Mouse (Mus musculus) cerebellum, postnatal 10 days (tissue): ENCODE data around the gene Gpc4.

ENCODE experiments used
- DNase-seq, 2 experiments: peaks; one replicate each; pipeline ENCODE4 v3.0.0; 2021; ENCODE audit warnings: mixed read lengths in 2 of 2

The Gpc4 gene

DNA sequence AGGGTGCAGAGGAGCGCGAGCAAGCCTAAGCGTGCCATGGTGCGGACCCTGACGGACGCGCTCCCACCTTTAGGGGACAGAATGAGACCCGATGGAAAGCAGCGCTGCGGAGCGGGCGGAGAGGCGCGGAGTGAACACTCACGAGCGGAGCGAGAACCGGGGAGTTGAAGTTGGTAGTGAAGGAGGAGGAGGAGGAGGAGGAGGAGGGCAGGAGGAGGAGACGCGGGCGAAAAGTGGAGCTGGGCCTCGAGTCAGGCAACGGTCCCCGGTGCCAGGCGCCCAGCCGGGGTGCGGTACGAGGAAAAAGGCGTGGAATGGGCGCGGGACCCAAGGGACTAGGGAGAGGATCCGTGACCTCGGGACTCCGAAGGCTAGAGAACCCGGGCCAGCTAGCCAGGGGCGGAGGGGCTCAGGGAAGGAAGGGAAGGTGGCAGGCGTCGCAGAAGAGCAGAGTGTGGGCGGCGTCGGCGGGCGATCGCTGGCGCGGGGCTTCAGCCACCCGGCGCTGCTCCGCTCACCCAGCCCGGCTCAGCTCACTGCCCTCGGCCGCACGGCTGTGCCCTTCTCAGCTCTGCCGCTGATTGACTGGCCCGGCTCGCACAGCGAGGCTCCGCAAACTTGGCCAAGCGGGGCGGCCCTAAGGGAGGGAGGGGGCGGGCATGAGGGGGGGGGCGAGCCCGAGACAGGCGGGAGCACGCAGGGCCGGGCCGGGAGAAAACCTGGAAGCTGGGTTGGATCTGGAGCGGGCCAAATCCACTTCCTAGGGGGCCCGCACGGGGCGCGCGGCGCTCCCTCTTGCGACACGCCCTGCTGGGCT is at the start of gene Gpc4:
TSS of gene Gpc4 (minus strand) at position 515 of the 817 bp plus-strand sequence.
- DNase-seq: peak; percentile 72 to 79

DNA sequence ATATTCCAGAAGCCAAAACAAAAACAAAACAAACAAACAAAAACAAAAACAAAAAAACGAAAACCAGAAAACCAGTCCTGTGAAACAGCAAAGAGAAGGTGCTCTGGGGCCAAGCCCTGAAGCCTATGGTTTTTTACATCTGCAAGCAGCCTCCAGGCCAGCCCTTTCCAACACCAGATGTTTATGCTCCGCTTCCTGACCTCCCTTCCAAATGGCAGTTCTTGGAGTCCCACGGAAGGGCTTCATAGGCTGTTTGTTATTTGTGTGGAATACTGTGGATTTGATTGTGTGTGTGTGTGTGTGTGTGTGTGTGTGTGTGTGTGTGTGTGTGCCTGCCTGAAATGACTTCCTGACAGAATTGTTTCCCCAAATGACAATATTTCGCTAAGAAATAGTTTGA is 47.8 kb upstream of the Gpc4 start:
- DNase-seq: no peak

DNA sequence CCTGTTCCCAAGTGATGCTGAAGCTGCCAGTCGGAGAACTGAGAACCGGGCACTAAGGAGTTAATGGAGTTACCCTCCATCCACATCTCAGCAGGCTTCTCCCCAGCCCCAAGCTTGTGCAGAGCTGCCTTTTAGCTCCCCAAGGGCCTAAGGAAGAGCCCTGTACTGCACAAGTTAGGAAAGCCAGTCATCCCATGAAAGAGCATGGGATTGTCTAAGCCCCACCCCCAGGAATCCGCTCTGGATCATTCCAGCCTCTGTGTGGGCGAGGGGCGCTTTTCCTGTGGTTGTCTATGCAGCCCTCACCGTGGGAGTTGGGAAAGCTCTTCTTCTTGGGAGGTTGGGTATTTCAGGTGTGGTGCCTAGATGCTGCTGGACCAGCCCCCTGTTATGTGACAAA is 34.8 kb upstream of the Gpc4 start:
- no peak for DNase-seq

DNA sequence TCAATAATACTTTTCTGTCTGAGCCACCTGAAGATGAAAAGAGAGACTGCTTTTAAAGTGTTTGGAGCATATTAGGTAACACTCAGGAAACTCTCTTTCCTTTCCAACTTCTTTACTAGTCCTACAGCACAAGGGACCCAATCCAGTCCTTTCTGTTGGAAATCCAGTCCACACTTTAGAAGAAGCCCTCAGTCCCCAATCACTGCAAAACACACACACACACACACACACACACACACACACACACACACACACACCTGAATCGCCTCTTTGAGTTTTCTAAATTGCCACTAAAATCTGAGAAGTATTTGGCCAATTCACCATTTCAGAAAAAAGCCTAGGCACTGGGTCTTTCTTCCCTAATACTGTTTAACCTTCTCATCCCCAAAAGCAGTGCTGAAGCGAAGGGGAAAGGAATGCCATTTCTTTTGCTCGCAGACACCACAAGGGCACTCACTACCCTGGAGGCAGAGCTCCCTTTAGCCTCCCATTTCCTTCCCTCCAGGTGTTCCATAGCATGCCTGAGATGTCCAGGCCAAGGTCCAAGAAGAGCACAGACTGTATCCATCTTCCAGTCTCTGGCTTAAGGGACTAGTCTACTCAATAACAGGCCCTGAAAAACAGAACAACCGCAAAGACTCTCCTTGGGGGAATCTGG is 28.4 kb upstream of the Gpc4 start:
- peak; percentile 30 to 41 for DNase-seq

DNA sequence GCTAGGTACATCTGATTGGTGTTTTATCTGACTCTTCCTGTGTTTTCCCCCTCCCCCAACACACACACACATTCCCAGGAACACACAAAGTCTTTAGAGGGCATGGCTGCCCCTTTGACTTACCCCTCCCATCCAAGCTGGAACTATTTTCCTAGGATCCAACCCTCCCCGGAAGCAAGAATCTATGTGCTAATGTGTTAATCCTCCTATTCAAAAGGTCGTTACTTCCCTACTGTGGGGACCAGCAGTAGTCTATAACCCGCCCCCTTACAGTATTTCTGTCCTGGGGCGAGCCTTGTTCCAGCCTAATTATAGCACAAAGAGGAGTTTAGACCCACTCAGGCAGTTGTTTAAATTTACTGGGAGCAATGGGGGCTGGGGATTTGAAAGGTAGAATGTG is 24.0 kb upstream of the Gpc4 start:
- no peak for DNase-seq

DNA sequence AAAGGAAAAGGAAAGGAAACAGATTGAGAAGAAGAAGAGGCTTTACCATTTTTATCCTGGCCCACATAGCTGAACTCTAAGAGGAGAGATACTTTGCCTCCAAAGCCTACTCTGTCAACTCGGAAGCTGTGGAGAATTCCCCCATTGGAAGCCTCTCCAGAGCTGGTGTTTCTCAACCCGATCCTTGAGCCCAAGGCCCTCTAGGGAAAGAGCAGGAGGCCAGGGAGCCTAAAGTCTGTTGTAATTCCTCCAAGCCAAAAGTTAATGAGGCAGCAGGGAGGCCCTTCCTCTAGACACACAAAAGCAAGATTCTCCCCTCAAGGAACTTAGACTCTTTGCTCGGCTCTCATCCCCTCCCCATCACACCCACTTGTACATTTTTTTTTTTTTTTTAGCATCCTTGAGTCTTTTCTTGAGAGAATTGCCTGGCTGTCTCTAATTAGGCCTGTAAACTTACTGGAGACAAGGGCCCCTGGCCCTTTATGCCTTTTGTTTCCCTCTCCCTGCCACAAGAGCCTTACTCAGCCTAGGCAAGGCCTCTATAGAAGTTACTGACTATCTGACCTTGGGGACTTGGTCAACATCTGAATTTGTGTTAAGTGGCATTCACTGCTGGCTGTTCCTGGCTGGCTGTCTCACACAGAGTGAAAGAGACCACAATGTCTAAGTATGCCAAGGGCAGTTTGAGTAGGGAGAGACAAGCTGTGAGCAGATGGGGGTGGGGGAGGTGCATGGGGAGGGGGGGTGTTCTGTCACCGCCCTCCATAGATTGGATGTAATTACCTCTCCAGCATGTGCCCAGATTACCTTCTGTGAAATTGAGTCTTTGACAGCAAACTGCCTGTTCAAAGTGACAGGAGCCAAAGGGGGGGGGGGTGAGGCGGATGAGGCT is 18.7 kb upstream of the Gpc4 start:
- peak; percentile 49 to 56 for DNase-seq

DNA sequence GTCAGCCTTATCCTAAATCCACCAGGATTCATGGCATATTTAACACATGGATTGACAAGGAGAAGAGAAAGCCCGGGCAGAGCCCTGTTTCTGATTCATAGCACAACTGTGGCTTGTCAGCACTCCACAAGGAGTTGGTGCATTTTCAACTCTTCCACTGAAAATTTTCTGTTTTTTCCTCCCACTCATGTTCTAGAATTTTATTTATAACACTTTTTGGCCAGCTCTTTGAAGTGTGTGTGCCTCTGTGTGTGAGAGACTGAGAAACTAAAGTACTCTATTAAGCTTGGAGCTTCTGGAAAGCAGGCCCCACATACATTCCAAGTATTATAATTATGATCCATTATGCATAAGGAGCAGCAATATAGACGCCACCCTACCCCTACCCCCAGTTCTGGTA is 16.3 kb upstream of the Gpc4 start:
- DNase-seq: no peak

DNA sequence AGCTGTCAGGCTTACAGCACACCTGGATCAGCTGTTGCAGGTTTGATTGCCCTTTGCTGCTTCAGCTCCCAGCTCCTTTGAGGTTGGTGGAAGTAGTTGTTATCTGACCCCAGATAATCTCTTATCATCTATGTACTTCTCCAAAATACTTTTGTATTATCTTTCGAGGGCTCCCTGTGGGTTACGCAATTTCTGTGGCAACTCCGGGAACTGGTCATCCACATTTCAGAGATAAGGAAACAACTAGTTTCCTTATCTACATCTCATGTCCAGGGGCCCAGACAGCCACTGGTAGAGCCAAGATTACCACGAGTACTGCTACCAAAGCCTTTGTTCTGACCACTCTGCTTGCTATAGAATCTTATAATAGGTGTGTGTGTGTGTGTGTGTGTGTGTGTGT is 12.0 kb upstream of the Gpc4 start:
- DNase-seq: no peak

DNA sequence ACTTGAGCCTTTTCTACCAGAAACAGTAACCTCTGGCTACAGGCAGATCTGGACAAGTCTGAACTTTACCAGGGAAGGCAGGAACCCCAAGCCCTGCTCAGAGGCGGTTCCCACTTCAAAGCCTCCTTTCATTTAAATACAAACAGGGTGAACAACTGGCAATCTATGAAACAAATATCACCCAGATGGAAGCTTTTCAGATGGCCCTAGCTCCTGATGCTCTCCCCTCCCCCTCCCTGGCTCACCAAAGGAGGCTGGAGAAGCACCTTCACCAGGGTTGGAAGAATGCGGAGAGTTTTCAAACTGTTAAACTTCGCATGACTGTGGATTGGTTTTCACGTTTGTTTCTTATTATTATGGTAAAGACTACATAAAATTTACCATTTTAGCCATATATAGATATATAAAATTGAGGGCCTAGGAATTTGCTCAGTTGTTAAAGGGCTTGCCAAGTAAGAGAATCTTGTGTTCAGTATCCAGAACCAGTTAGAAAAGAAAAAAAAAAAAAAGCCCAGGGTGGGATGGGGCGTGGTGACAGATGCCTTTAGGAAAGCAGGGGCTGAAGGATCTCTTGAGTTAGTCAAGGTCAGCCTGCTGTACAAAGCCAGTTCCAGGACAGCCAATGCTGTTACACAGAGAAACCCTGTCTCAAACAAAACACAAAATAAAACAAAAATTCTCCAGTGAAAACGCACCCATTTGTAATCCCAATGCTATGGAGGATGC is 2.6 kb upstream of the Gpc4 start:
- peak in 1 of 2 experiments; percentile 10 for DNase-seq

DNA sequence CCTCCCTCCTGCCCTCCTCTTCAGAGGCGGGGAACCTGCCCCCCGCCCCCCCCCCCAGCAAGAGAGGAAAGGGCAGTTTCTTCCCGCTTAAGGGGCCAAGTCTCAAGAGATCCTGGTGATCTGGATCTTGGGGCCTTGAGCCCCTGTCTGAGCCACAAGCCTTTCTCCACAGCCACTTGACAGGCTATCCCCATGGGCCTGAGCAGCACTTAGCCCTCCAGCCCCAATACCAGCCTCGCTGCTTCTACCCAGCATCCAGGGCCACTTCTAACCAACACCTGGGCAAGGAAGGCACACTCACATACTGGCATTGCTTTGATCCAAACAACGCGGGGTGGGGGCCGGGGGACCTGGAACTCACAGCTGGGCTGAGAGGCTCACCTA is 495 bp upstream of the Gpc4 start:
- DNase-seq: no peak

DNA sequence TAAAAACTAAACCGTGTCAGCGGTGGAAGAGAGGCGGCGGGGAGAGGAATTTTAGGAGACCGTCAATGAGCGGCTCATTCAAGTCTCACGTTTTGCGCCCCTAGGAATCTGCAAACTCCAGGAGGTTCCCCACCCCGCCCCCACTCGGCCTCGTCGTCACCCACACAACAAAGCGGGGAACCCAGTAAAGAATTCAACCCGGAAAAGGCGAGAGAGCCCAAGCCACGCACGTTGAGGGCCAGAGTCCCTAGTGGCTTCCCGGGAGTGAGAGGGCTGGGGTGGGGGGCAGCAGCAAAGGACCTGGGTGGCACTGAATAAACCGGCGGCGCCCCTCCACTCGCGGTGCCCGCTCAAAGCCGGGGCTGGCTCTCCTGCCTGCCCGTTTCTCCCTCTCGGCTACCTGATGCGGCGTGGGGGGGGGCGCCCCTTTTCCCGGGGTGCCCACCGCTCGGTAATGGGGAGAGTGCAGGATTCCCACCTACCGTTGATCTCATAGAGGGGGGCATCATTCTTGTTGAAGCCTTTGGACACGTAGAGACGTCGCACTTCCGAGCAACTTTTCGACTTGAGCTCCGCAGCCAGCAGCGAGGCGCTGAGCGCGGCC is 816 bp downstream of the Gpc4 start:
- peak; percentile 21 to 36 for DNase-seq

DNA sequence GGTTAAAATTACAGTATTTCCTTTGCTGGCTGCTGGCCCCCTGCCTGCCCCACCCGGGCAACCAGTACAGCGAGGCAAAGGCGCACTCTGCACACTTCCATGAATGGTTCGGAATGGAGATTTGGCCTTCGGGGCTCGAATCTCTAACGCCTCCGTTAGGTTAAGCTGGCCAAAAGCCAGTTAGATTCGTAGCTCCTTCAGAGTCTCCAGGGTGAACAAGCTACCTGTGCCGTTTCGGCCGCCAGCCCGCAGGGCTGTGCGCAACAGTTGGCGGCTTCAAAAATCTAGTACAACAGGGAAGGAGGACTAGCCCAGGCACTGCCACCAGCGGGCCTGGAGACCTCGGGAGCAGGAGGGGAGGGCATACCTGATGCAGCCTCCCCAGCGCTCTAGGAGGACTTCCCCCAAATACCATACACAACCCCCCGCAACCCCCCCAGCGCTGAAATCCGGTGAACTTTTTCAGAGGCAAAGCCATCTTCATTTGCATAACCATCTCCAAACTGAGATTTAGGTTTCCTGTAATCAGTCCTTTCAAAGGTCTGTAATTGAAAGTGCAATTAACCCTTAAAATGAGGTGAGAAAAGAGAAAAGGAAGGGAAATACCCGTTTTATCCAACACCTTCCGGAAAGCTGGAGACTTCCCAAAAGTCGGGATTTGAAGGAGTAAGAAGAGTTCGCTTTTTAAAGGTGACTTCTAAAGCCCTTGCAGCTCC is 1.5 kb downstream of the Gpc4 start:
- peak; percentile 17 to 24 for DNase-seq

DNA sequence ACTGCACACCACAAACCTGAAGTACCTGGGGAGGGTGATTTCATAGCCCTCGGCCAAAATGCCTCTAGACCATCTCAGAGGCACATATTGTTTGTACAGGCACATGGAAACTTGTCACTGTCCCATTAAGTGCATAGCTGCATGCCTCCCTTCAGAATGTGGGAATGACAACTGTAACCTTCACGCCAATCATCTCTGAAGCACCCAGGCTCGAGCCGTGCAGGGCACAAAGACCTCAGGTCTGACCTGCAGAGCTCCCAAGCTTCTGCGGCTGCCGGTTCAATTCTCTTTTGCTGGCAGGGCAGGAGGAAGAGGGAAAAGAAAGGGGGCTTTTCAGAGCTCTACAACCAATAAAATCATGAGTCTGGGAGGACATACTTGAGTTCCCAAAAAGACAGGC is 2.3 kb downstream of the Gpc4 start:
- no peak for DNase-seq

DNA sequence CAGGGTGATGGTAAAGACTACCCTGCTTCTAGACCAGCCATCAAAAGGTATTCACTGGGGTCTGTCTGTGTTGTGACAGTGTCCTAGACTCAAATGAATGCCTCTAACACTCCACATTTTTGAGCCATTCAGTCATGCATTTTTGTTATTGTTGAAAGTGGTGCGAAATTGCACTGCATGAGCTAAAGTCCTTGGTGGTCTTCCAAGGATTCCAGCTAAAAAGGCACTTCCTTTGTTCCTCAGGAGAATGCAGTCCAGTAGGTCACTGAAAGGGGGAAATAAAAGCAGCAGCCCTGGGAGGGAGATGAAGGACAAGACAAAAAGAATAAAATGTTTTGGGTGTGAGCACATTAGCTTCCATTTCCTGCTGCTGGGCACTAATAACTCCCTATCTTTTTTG is 2.8 kb downstream of the Gpc4 start:
- DNase-seq: no peak

DNA sequence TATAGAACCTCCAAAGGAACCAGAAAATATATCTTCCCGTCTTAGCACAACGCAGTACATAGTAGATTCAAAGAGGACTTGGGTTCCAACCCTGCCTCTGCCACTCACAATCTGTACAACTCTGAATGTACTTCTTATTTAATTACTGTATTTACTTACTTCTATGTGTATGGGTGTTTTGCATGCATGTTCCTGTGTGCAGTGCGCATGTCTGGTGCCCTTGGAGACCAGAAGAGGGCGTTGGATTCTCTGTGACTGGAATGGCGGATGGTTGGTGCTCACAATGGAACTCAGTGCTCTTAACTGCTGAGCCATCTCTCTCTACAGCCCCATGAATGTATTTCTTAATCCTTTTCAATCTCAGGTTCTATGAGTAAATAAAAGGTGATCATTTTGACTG is 5.4 kb downstream of the Gpc4 start:
- DNase-seq: no peak

DNA sequence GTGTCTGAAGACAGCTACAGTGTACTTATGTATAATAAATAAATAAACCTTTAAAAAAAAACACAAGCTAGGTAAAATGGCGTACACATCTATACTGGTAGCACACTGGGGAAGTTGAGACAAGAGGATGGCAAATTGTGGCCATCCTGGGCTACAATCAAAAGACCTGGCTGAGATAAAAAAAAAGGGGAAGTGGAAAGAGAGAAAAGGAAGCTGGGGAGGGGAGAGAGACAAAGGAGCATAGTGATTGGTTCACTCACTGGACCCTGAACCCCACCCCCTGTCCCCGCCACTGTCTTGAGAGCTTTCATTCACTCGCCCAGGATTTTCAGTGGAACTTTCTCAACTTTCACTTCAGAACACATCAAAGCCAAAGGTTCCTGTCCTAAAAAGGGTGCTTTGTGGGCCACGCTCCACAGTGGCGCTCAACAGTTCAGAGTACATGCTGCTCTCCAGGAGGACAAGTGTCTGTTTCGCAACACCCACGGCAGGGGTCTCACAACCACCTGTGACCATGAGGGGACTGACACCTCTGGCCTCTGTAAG is 9.6 kb downstream of the Gpc4 start:
- DNase-seq: no peak

DNA sequence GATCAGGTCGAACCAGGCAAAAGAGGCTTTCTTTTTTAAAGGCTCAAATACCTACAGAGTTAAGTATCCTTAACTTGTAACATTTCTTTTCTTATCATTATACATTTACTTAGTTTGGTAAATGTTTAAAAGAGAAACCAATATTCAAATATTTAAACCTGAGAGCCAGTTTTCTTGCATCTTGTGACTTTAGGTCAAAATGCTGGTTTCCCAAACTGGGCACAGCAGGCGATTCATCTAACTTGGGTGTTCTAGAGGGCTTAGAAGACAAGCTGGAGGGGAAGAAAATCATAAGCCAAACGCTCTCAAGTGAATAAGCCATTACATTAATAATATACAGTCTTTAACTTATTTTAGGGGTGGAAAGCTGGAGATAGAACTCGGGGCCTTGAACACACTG is 10.2 kb downstream of the Gpc4 start:
- no peak for DNase-seq

DNA sequence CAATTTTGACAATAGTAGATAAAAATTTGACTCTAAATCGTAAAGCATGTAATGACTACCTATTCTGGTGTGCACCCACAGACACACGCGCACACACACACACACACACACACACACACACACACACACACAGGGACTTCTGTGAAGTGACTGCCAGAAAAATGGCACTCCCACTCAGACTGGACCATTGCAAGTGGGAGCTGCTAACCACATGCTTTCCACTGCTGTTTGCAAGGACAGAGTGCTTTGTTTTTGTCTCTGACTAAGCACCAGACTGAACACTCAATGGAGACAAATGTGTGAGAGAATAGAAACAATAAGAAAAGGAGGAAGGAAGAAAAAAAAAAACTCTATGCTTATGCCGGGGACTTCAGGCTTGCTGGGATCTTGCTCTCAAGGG is 11.6 kb downstream of the Gpc4 start:
- no peak for DNase-seq

DNA sequence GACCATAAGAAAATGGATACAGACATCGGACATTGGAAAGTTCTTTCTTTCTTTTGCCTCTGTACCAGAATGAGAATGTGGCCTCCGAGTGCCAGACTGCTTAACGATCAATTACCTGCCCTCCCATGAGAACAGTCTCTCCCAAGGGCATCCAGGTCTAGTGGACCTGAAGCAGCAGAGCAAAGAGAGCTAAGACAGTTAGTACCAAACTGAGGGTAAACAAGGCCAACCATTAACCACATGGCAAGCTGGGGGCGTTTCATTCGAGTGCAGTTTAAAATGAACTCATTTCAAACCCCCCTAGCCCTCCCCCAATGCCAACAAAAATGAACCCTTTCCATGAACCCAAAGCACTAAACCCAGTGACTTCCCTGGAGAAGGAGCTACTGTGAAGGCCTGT is 12.1 kb downstream of the Gpc4 start:
- DNase-seq: no peak

DNA sequence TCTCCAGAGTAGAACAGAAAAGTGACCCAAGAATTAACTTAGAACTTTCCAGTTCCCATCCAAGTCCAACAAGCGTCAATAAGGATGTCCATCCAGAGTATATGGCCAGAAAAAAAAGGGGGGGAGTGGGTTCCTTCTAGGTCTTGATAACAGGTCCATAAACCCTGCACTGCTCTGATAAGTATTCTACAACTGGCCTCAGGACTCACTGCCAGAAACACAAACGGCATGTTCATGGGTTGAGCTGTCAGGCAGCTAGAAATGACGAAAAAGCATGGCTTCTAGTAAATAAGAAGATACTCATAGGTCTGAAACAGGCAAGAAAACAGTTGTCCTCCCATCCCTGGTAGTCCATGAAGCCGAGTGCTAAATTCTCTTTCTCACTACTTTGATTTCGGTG is 13.5 kb downstream of the Gpc4 start:
- DNase-seq: no peak

DNA sequence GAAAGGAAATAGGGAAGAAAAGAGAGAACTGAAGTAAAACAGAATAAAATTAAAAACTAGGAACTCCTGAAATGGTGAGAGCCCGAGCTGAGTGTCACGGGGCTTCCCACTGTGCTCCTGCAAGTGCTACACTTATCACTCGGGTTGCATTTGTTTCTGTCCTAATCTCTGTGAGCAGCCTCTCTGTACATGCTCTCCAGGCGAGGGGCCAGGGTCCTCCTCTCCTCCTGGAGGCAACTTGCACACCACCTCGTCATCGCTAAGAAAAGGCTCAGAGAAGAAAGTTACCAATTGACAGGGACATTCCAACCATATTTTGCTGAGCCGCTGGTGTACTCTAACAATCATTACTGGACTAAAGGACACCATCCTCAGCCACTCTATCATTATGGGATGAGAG is 14.0 kb downstream of the Gpc4 start:
- DNase-seq: no peak

DNA sequence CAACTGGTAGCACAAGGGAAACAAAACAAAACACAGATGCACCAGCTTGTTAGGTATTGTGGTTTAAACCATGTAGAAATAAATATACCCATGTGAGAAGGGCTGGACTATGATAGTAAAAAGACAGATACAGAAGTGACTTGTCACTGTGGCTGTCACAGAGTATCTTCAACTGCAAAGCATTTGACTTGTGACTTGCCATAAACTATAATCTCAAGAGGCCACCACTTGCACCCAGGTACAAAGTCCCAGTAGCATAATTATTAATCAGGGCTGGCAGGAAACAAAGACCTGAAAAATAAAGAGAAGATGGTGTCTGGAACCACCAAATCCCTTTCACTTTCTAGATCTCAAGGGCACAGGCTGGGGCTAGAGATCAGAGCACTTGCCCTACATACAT is 19.5 kb downstream of the Gpc4 start:
- DNase-seq: no peak
